Comparison of ENCODE assay signal across 16 mouse cellular contexts in the genomic region with DNA sequence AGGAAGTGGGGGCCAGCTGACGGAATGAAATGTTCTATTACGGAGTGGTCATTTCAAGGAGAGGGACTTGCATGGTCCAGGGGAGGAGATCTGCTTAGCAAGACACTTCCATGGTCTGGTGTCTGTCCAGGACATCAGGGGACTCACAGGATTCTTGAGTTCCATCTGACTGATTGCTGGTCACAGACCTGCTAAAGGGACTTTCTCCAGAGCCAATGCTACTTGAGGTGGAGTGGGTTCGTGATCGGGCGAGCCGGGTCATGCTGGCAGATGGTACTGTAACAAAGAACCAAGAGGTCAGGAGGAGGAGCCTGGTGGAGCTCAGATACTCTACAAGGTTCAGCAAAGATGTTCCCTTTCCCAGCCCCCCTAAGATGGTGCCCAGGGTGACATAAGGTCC. TPM values are rescaled to one million over a fixed set of nuclear protein-coding genes. Genes with fewer than 3 reads are reported as not detected.
"Had no signal": no experiment of that assay in that cellular context is flagged by ENCODE, and none has a peak within 500 bp of the region (broad histone marks: within the 10 kb centered on the region; RNA-seq: fewer than 3 reads in every experiment).

No protein-coding gene starts in this region.

- H3K4me1 ChIP-seq: lung, embryonic 15.5 days; midbrain, embryonic 15.5 days; neural tube, embryonic 12.5 days; stomach, embryonic 15.5 days had no signal

- H3K4me3 ChIP-seq: lung, embryonic 15.5 days; megakaryocyte, embryonic 14.5 days; midbrain, embryonic 13.5 days; midbrain, embryonic 15.5 days; neural tube, embryonic 12.5 days; stomach, embryonic 15.5 days had no signal

- H3K27ac ChIP-seq: lung, embryonic 15.5 days; macrophage; midbrain, embryonic 13.5 days; midbrain, embryonic 15.5 days; neural tube, embryonic 12.5 days; stomach, embryonic 15.5 days; stomach, postnatal 0 days had no signal

- DNase-seq: lung, adult 2 months; lung, postnatal 14 days; lung, postnatal 36 days; right cerebral cortex, postnatal 14 days; thymus, adult 2 months; thymus, postnatal 25 days; thymus, postnatal 4 days had no signal

RNA-seq across cellular contexts. Expression of gene Sla2, which starts 41.6 kb away (rescaled TPM):
- total RNA-seq: midbrain, postnatal 0 days had no signal
- polyA plus RNA-seq: midbrain, postnatal 0 days had no signal
